ENCODE assay signal across 11 mouse cellular contexts in genomic region chr19:43387071-43387770, GRCm38 (mm10). TPM values are rescaled to one million over a fixed set of nuclear protein-coding genes. Genes with fewer than 3 reads are reported as not detected.
DNase-seq lines count a peak whose midpoint lies in the region; ATAC-seq and TF ChIP-seq lines count a peak whose summit lies in the region.
"Had no signal": no experiment of that assay in that cellular context is flagged by ENCODE, and none has a peak within 500 bp of the region (broad histone marks: within the 10 kb centered on the region; RNA-seq: fewer than 3 reads in every experiment).

No protein-coding gene starts in this region.

- peak overlapping the region; percentile 44 for H3K4me3 ChIP-seq in heart, embryonic 15.5 days
- peak overlapping the region; percentile 53 for H3K4me3 ChIP-seq in embryonic facial prominence, embryonic 13.5 days
- peak overlapping the region; percentile 54 for H3K4me3 ChIP-seq in intestine, embryonic 14.5 days (ENCODE audit: low read depth, low read length)
- peak overlapping the region; percentile 33 for H3K4me3 ChIP-seq in neural tube, embryonic 11.5 days (ENCODE audit: low read depth, low read length)
- no peak overlapping the region for H3K4me3 ChIP-seq in thymus, adult 2 months (ENCODE audit: control insufficient read depth, insufficient read depth, low read length)
- H3K4me3 ChIP-seq: liver, embryonic 13.5 days had no signal

- no peak for DNase-seq in heart, adult 8-10 months (ENCODE audit: low spot score)
- peak; percentile 59 for DNase-seq in intestine, embryonic 14.5 days (ENCODE audit: low spot score)
- DNase-seq in neural tube, embryonic 11.5 days (ENCODE audit: low spot score) = peak; percentile 16
- DNase-seq in thymus, adult 2 months = no peak
- DNase-seq in layer of hippocampus, postnatal 36 days = no peak
- DNase-seq: liver, embryonic 13.5 days had no signal

- peaks cover 68% of the 10 kb centered on the region for H3K27me3 ChIP-seq in heart, embryonic 15.5 days
- H3K27me3 ChIP-seq in embryonic facial prominence, embryonic 13.5 days = peaks cover 50% of the 10 kb centered on the region
- peaks cover 52% of the 10 kb centered on the region for H3K27me3 ChIP-seq in intestine, embryonic 14.5 days (replicated peaks; ENCODE audit: control insufficient read depth, insufficient read depth, low read length)
- peaks cover 58% of the 10 kb centered on the region for H3K27me3 ChIP-seq in neural tube, embryonic 11.5 days (ENCODE audit: control insufficient read depth, insufficient read depth, low read length)
- peaks cover 13% of the 10 kb centered on the region; the same call in 1 of the 2 replicates for H3K27me3 ChIP-seq in thymus, adult 2 months (ENCODE audit: control insufficient read depth, insufficient read depth, low read length)

- H3K9me3 ChIP-seq in heart, embryonic 15.5 days (replicated peaks) = no peaks in the 10 kb centered on the region
- no peaks in the 10 kb centered on the region for H3K9me3 ChIP-seq in embryonic facial prominence, embryonic 13.5 days
- H3K9me3 ChIP-seq in intestine, embryonic 14.5 days (ENCODE audit: control insufficient read depth, low read length) = no peaks in the 10 kb centered on the region
- no peaks in the 10 kb centered on the region for H3K9me3 ChIP-seq in neural tube, embryonic 11.5 days (ENCODE audit: control insufficient read depth, low read length)
- H3K9me3 ChIP-seq: liver, embryonic 13.5 days had no signal

- peak overlapping the region; percentile 62 for H3K4me2 ChIP-seq in heart, embryonic 15.5 days
- H3K4me2 ChIP-seq in embryonic facial prominence, embryonic 13.5 days = peak overlapping the region; percentile 75
- peak overlapping the region; percentile 55 for H3K4me2 ChIP-seq in intestine, embryonic 14.5 days (ENCODE audit: low read length)
- peak overlapping the region; percentile 41 for H3K4me2 ChIP-seq in neural tube, embryonic 11.5 days (ENCODE audit: low read depth)

- no peak for ATAC-seq in heart, embryonic 15.5 days (replicated peaks; ENCODE audit: insufficient number of reproducible peaks, insufficient read depth, low FRiP score, low read depth)
- no peak for ATAC-seq in embryonic facial prominence, embryonic 13.5 days (ENCODE audit: insufficient number of reproducible peaks, insufficient read depth, low FRiP score, low TSS enrichment, low read depth)
- no peak for ATAC-seq in intestine, embryonic 14.5 days (replicated peaks; ENCODE audit: low FRiP score, low TSS enrichment, low read depth)
- no peak for ATAC-seq in neural tube, embryonic 11.5 days (ENCODE audit: insufficient read depth, low FRiP score, low TSS enrichment)
- ATAC-seq in megakaryocyte progenitor cell, adult 5-6 weeks (replicated peaks; ENCODE audit: poor library complexity) = no peak

- no peak for TF ChIP-seq POLR2A in thymus, adult 2 months (IDR thresholded peaks at IDR 0.05; ENCODE audit: control insufficient read depth, extremely low read depth, insufficient read depth, low read length, poor library complexity)

- TF ChIP-seq CTCF in thymus, adult 2 months (IDR thresholded peaks at IDR 0.05; ENCODE audit: borderline replicate concordance, control insufficient read depth, extremely low read depth, insufficient read depth, low read length, poor library complexity) = no peak

- H3K27ac ChIP-seq in heart, embryonic 15.5 days = no peak overlapping the region
- H3K27ac ChIP-seq in embryonic facial prominence, embryonic 13.5 days = peak overlapping the region; percentile 96
- peak overlapping the region; percentile 88 for H3K27ac ChIP-seq in intestine, embryonic 14.5 days (ENCODE audit: low read depth)
- no peak overlapping the region for H3K27ac ChIP-seq in neural tube, embryonic 11.5 days (ENCODE audit: low read depth, low read length)
- H3K27ac ChIP-seq in thymus, adult 2 months (ENCODE audit: control insufficient read depth, insufficient read depth, low read length) = no peak overlapping the region
- H3K27ac ChIP-seq: liver, embryonic 13.5 days had no signal

- 4% methylated on average over 14 of the region's 14 CpGs for WGBS in heart, embryonic 15.5 days
- under 1% methylated on average over 14 of the region's 14 CpGs for WGBS in embryonic facial prominence, embryonic 13.5 days
- 2% methylated on average over 14 of the region's 14 CpGs for whole genome bisulfite sequencing in intestine, embryonic 14.5 days
- under 1% methylated on average over 14 of the region's 14 CpGs for WGBS in neural tube, embryonic 11.5 days
- 9% methylated on average over 14 of the region's 14 CpGs for WGBS in thymus, adult 2 months

- peaks cover 29% of the 10 kb centered on the region for H3K4me1 ChIP-seq in heart, embryonic 15.5 days (replicated peaks)
- H3K4me1 ChIP-seq in embryonic facial prominence, embryonic 13.5 days = peaks cover 23% of the 10 kb centered on the region
- no peaks in the 10 kb centered on the region for H3K4me1 ChIP-seq in intestine, embryonic 14.5 days (replicated peaks; ENCODE audit: control insufficient read depth, insufficient read depth, low read length)
- H3K4me1 ChIP-seq in neural tube, embryonic 11.5 days (ENCODE audit: control insufficient read depth, insufficient read depth, low read length) = peaks cover 7% of the 10 kb centered on the region; the same call in 1 of the 2 replicates
- H3K4me1 ChIP-seq in thymus, adult 2 months (replicated peaks; ENCODE audit: control insufficient read depth, insufficient read depth, low read length) = no peaks in the 10 kb centered on the region
- H3K4me1 ChIP-seq: liver, embryonic 13.5 days had no signal

- H3K9ac ChIP-seq in heart, embryonic 15.5 days = no peak overlapping the region
- H3K9ac ChIP-seq in embryonic facial prominence, embryonic 13.5 days = peak overlapping the region; percentile 90
- H3K9ac ChIP-seq in intestine, embryonic 14.5 days (ENCODE audit: low read length) = peak overlapping the region; percentile 65
- no peak overlapping the region for H3K9ac ChIP-seq in neural tube, embryonic 11.5 days (ENCODE audit: low read length)
- H3K9ac ChIP-seq: liver, embryonic 13.5 days had no signal

- H3K36me3 ChIP-seq in heart, embryonic 15.5 days = no peaks in the 10 kb centered on the region
- H3K36me3 ChIP-seq in embryonic facial prominence, embryonic 13.5 days = no peaks in the 10 kb centered on the region
- no peaks in the 10 kb centered on the region for H3K36me3 ChIP-seq in intestine, embryonic 14.5 days (ENCODE audit: control insufficient read depth, insufficient read depth, low read length)
- H3K36me3 ChIP-seq in neural tube, embryonic 11.5 days (ENCODE audit: control insufficient read depth, insufficient read depth, low read length) = no peaks in the 10 kb centered on the region
- H3K36me3 ChIP-seq in thymus, adult 2 months (ENCODE audit: control insufficient read depth, insufficient read depth, low read length) = no peaks in the 10 kb centered on the region
- H3K36me3 ChIP-seq: liver, embryonic 13.5 days had no signal

RNA-seq across cellular contexts. Expression of gene Hpse2, which starts 0.9 kb away (rescaled TPM):
- 0.66 and 1.4 TPM in 2 replicates for polyA plus RNA-seq in heart, embryonic 15.5 days (2015; fragmentation: Nextera tagmentation; extraction: Ambion mirVana)
- under 1 TPM in 2 of 4 experiments, not detected in 2; 0.06 to 0.57 TPM for total RNA-seq in heart, adult 8-10 months (2022)
- polyA plus RNA-seq in embryonic facial prominence, embryonic 13.5 days (2015; fragmentation: Nextera tagmentation; extraction: Ambion mirVana) = 37.8 and 40.4 TPM in 2 replicates
- 20.3 and 24.2 TPM in 2 replicates for polyA plus RNA-seq in intestine, embryonic 14.5 days (2014; fragmentation: Nextera tagmentation; extraction: Ambion mirVana)
- 2.0 and 2.1 TPM in 2 replicates for polyA plus RNA-seq in neural tube, embryonic 11.5 days (2014; fragmentation: Nextera tagmentation; extraction: Ambion mirVana)
- 0.22 and 0.36 TPM in 2 replicates for polyA plus RNA-seq in thymus, adult 2 months (2012; rRNA removed)
- not detected in 2 replicates for total RNA-seq in megakaryocyte progenitor cell, adult 5-6 weeks (2015)
- total RNA-seq in megakaryocyte progenitor cell, adult 5-6 weeks (2017) = not detected in 2 replicates
- under 1 TPM; 0.20 to 0.40 TPM for total RNA-seq in layer of hippocampus, postnatal 36 days (2021)
- total RNA-seq: adrenal gland, adult 18-20 months; common myeloid progenitor, adult 5-6 weeks had no signal

RNA-seq across cellular contexts. Expression of gene Cnnm1, which starts 53.0 kb away (rescaled TPM):
- 0.04 and 0.05 TPM in 2 replicates for polyA plus RNA-seq in heart, embryonic 15.5 days (2015; fragmentation: Nextera tagmentation; extraction: Ambion mirVana)
- total RNA-seq in heart, adult 8-10 months (2022) = under 1 TPM in 3 of 4 experiments, not detected in 1; 0.11 to 0.38 (median 0.22) TPM
- 2.8 and 3.6 TPM in 2 replicates for polyA plus RNA-seq in embryonic facial prominence, embryonic 13.5 days (2015; fragmentation: Nextera tagmentation; extraction: Ambion mirVana)
- 0.45 and 0.98 TPM in 2 replicates for polyA plus RNA-seq in intestine, embryonic 14.5 days (2014; fragmentation: Nextera tagmentation; extraction: Ambion mirVana)
- 0.29 and 0.31 TPM in 2 replicates for polyA plus RNA-seq in neural tube, embryonic 11.5 days (2014; fragmentation: Nextera tagmentation; extraction: Ambion mirVana)
- 2.4 and 2.9 TPM in 2 replicates for polyA plus RNA-seq in thymus, adult 2 months (2012; rRNA removed)
- total RNA-seq in megakaryocyte progenitor cell, adult 5-6 weeks (2015) = 0.02 and 0.12 TPM in 2 replicates
- total RNA-seq in megakaryocyte progenitor cell, adult 5-6 weeks (2017) = 0.14 and 0.17 TPM in 2 replicates
- total RNA-seq in layer of hippocampus, postnatal 36 days (2021) = 100 to 1,000 TPM; 106 to 110 TPM

Comparison
In these comparisons a context has a peak if more than half of its experiments do, and no peak if none do; other contexts are left out.
1. H3K27ac ChIP-seq: peak in embryonic facial prominence, embryonic 13.5 days (single experiment) and intestine, embryonic 14.5 days (single experiment); none in heart, embryonic 15.5 days (single experiment), neural tube, embryonic 11.5 days (single experiment) and thymus, adult 2 months (single experiment).
2. H3K9ac ChIP-seq: peak in embryonic facial prominence, embryonic 13.5 days (single experiment) and intestine, embryonic 14.5 days (single experiment); none in heart, embryonic 15.5 days (single experiment) and neural tube, embryonic 11.5 days (single experiment).
3. DNase-seq: peak in intestine, embryonic 14.5 days (single experiment) and neural tube, embryonic 11.5 days (single experiment); none in heart, adult 8-10 months (single experiment), thymus, adult 2 months (single experiment) and layer of hippocampus, postnatal 36 days (0 of 2).
4. Peak in every context shown above with its lines, with median percentiles within 50 percentile points of each other: H3K4me2 ChIP-seq.